Mouse (Mus musculus): ENCODE data around the gene Commd9. TPM values are rescaled to one million over a fixed set of nuclear protein-coding genes. Genes with fewer than 3 reads are reported as not detected.
A peak's percentile ranks its signal among the peaks of the same experiment; 100 is the strongest.

Commd9 gene
- polyA plus RNA-seq, 1 experiment from 2014 or later = 99.1 TPM

- Histone ChIP-seq H3K4me2 (replicated peaks) (no peak overlapping the region), H3K27ac (peak overlapping the region; percentile 68), H3K4me3 (replicated peaks; ENCODE audit: low read length) (no peak overlapping the region), H3K36me3 (replicated peaks; ENCODE audit: control insufficient read depth, insufficient read depth) (no peaks in the 10 kb centered on the region), H3K9me3 (ENCODE audit: control insufficient read depth, low read length) (no peaks in the 10 kb centered on the region), H3K27me3 (ENCODE audit: control insufficient read depth, insufficient read depth, low read length) (no peaks in the 10 kb centered on the region), H3K4me1 (replicated peaks; ENCODE audit: control insufficient read depth, insufficient read depth, low read length) (peaks cover 16% of the 10 kb centered on the region), H3K9ac (no peak overlapping the region)
- WGBS = 38% methylated on average over 14 of the region's 14 CpGs
- DNase-seq (ENCODE audit: low spot score) (peak; percentile 43), ATAC-seq (ENCODE audit: low FRiP score) (peak; percentile 82)
Observed at GRCm38 (mm10) chr2:101932169-101932936, 46.3 kb downstream of the Commd9 start.

DNA sequence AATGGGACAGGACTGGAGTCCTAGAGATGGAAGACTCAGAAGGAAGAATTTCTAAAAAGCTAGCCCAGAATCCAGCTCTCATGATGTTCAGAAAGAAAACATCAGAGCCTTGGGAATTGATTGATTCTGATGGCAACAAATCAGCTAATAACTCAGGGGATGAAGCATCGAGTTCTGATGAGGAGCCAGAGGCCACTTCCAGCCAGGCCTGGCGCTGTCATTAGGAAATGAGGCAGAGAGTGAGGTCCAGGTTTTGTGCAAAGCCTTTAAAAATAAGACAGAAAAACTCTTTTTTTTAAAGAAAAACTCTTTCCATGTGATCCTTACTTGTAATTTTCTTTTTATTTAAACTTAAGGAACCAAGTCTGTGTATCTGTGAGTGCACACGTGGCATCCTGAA, 47.3 kb downstream of the Commd9 start:
- H3K36me3 ChIP-seq (replicated peaks; ENCODE audit: control insufficient read depth, insufficient read depth) = no peaks in the 10 kb centered on the region
- H3K4me1 ChIP-seq (replicated peaks; ENCODE audit: control insufficient read depth, insufficient read depth, low read length) = peaks cover 16% of the 10 kb centered on the region
- WGBS = 77% methylated on average over 3 of the region's 3 CpGs
- no peak overlapping the region for H3K4me2 ChIP-seq (replicated peaks)
- ATAC-seq (ENCODE audit: low FRiP score) (no peak), DNase-seq (ENCODE audit: low spot score) (no peak)
- no peak overlapping the region for H3K4me3 ChIP-seq (replicated peaks; ENCODE audit: low read length)
- no peak overlapping the region for H3K9ac ChIP-seq
- H3K27me3 ChIP-seq (ENCODE audit: control insufficient read depth, insufficient read depth, low read length) = no peaks in the 10 kb centered on the region
- no peaks in the 10 kb centered on the region for H3K9me3 ChIP-seq (ENCODE audit: control insufficient read depth, low read length)
- peak overlapping the region; percentile 68; the same call in 1 of the 2 replicates for H3K27ac ChIP-seq

- Histone ChIP-seq H3K4me3 (replicated peaks; ENCODE audit: low read length) (no peak overlapping the region), H3K4me1 (replicated peaks; ENCODE audit: control insufficient read depth, insufficient read depth, low read length) (peaks cover 16% of the 10 kb centered on the region), H3K9me3 (ENCODE audit: control insufficient read depth, low read length) (no peaks in the 10 kb centered on the region), H3K4me2 (replicated peaks) (no peak overlapping the region), H3K9ac (no peak overlapping the region), H3K27me3 (ENCODE audit: control insufficient read depth, insufficient read depth, low read length) (no peaks in the 10 kb centered on the region), H3K27ac (no peak overlapping the region), H3K36me3 (replicated peaks; ENCODE audit: control insufficient read depth, insufficient read depth) (no peaks in the 10 kb centered on the region)
- no peak for ATAC-seq (ENCODE audit: low FRiP score)
- DNase-seq (ENCODE audit: low spot score) = no peak
- WGBS = 94% methylated on average over 1 of the region's 1 CpGs
Observed at GRCm38 (mm10) chr2:101935006-101935405, 49.0 kb downstream of the Commd9 start.

GRCm38 (mm10) chr2:101950716-101951520, 64.9 kb downstream of the Commd9 start:
- DNase-seq (ENCODE audit: low spot score) (no peak), ATAC-seq (ENCODE audit: low FRiP score) (no peak)
- 74% methylated on average over 7 of the region's 7 CpGs for WGBS
- H3K4me3 ChIP-seq (replicated peaks; ENCODE audit: low read length) = no peak overlapping the region
- no peaks in the 10 kb centered on the region for H3K9me3 ChIP-seq (ENCODE audit: control insufficient read depth, low read length)
- H3K4me1 ChIP-seq (replicated peaks; ENCODE audit: control insufficient read depth, insufficient read depth, low read length) = 0 out of 2 replicates have a peak, but pooled peaks cover under 1% of the 10 kb centered on the region
- H3K27me3 ChIP-seq (ENCODE audit: control insufficient read depth, insufficient read depth, low read length) = no peaks in the 10 kb centered on the region
- peaks cover 20% of the 10 kb centered on the region for H3K36me3 ChIP-seq (replicated peaks; ENCODE audit: control insufficient read depth, insufficient read depth)
- no peak overlapping the region for H3K27ac ChIP-seq
- no peak overlapping the region for H3K4me2 ChIP-seq (replicated peaks)
- no peak overlapping the region for H3K9ac ChIP-seq

Other genes starting within 250 kb of the Commd9 start
- 0.23 and 0.32 TPM in 2 replicates for gene Rag1, start 236.7 kb upstream of the Commd9 start, polyA plus RNA-seq (2014; fragmentation: Nextera tagmentation; extraction: Ambion mirVana)
- 48.3 and 61.1 TPM in 2 replicates for gene B230118H07Rik, start 236.7 kb upstream of the Commd9 start, polyA plus RNA-seq (2014; fragmentation: Nextera tagmentation; extraction: Ambion mirVana)
- gene Traf6, start 207.8 kb upstream of the Commd9 start, polyA plus RNA-seq (2014; fragmentation: Nextera tagmentation; extraction: Ambion mirVana) = 8.0 and 8.5 TPM in 2 replicates
- 4.4 and 6.0 TPM in 2 replicates for gene Prr5l, start 3.2 kb upstream of the Commd9 start, polyA plus RNA-seq (2014; fragmentation: Nextera tagmentation; extraction: Ambion mirVana)

All from hindbrain, embryonic 14.5 days (tissue).